Mouse (Mus musculus): ENCODE data around the gene Tmem115. TPM values are rescaled to one million over a fixed set of nuclear protein-coding genes. Genes with fewer than 3 reads are reported as not detected.

Gene Tmem115
- polyA plus RNA-seq, 1 experiment from 2014 or later, result 43.4 TPM

GRCm38 (mm10) chr9:107526198-107527026, 7.3 kb upstream of the Tmem115 start:
- Histone ChIP-seq H3K27me3 (peaks cover 45% of the 10 kb centered on the region), H3K4me2 (peak overlapping the region; percentile 51), H3K9ac (peak overlapping the region; percentile 10; the same call in 1 of the 2 replicates), H3K27ac (replicated peaks) (no peak overlapping the region), H3K4me1 (replicated peaks) (peaks cover 31% of the 10 kb centered on the region), H3K9me3 (no peaks in the 10 kb centered on the region), H3K36me3 (peaks cover 33% of the 10 kb centered on the region), H3K4me3 (peak overlapping the region; percentile 26)
- peak; percentile 28; the same call in 1 of the 2 replicates for ATAC-seq (ENCODE audit: low read depth)
- 6% methylated on average over 40 of the region's 44 CpGs for WGBS

GRCm38 (mm10) chr9:107534408-107535202, 860 bp downstream of the Tmem115 start:
- Histone ChIP-seq H3K4me1 (replicated peaks) (peaks cover 35% of the 10 kb centered on the region), H3K27ac (replicated peaks) (peak overlapping the region; percentile 77), H3K36me3 (peaks cover 29% of the 10 kb centered on the region), H3K27me3 (no peaks in the 10 kb centered on the region; the same call in 1 of the 2 replicates), H3K9ac (peak overlapping the region; percentile 91), H3K4me2 (peak overlapping the region; percentile 100), H3K9me3 (no peaks in the 10 kb centered on the region), H3K4me3 (peak overlapping the region; percentile 86)
- WGBS, result under 1% methylated on average over 40 of the region's 40 CpGs
- ATAC-seq (ENCODE audit: low read depth), result peak; percentile 17; the same call in 1 of the 2 replicates

- H3K9ac ChIP-seq, result no peak overlapping the region
- peaks cover 62% of the 10 kb centered on the region for H3K4me1 ChIP-seq (replicated peaks)
- 95% methylated on average over 7 of the region's 7 CpGs for WGBS
- H3K4me2 ChIP-seq, result no peak overlapping the region
- no peak for ATAC-seq (ENCODE audit: low read depth)
- H3K4me3 ChIP-seq, result no peak overlapping the region
- H3K27me3 ChIP-seq, result no peaks in the 10 kb centered on the region
- no peak overlapping the region for H3K27ac ChIP-seq (replicated peaks)
- no peaks in the 10 kb centered on the region for H3K9me3 ChIP-seq
- peaks cover 37% of the 10 kb centered on the region for H3K36me3 ChIP-seq
Observed at GRCm38 (mm10) chr9:107538231-107538630, 4.5 kb downstream of the Tmem115 start.

GRCm38 (mm10) chr9:107538711-107539110, 5.0 kb downstream of the Tmem115 start:
- Histone ChIP-seq H3K27ac (replicated peaks) (no peak overlapping the region), H3K4me3 (no peak overlapping the region), H3K36me3 (peaks cover 41% of the 10 kb centered on the region), H3K4me2 (no peak overlapping the region), H3K9ac (no peak overlapping the region), H3K27me3 (no peaks in the 10 kb centered on the region), H3K9me3 (no peaks in the 10 kb centered on the region), H3K4me1 (replicated peaks) (peaks cover 65% of the 10 kb centered on the region)
- WGBS, result 96% methylated on average over 3 of the region's 3 CpGs
- ATAC-seq (ENCODE audit: low read depth), result no peak

GRCm38 (mm10) chr9:107539940-107540339, 6.2 kb downstream of the Tmem115 start:
- ATAC-seq (ENCODE audit: low read depth), result no peak
- Histone ChIP-seq H3K36me3 (peaks cover 52% of the 10 kb centered on the region), H3K9me3 (no peaks in the 10 kb centered on the region), H3K9ac (no peak overlapping the region), H3K4me3 (no peak overlapping the region), H3K4me2 (no peak overlapping the region), H3K27me3 (no peaks in the 10 kb centered on the region), H3K27ac (replicated peaks) (no peak overlapping the region), H3K4me1 (replicated peaks) (peaks cover 61% of the 10 kb centered on the region)
- WGBS, result 93% methylated on average over 8 of the region's 8 CpGs

GRCm38 (mm10) chr9:107540420-107540819, 6.7 kb downstream of the Tmem115 start:
- H3K4me2 ChIP-seq, result peak overlapping the region; percentile 91
- 74% methylated on average over 4 of the region's 4 CpGs for WGBS
- no peak overlapping the region for H3K27ac ChIP-seq (replicated peaks)
- no peak for ATAC-seq (ENCODE audit: low read depth)
- H3K4me3 ChIP-seq, result 0 out of 2 replicates have a peak overlapping the region, but pooled peaks have one; percentile 65
- no peaks in the 10 kb centered on the region for H3K27me3 ChIP-seq
- H3K9me3 ChIP-seq, result no peaks in the 10 kb centered on the region
- no peak overlapping the region for H3K9ac ChIP-seq
- peaks cover 56% of the 10 kb centered on the region for H3K36me3 ChIP-seq
- peaks cover 60% of the 10 kb centered on the region for H3K4me1 ChIP-seq (replicated peaks)

- H3K4me1 ChIP-seq (replicated peaks), result peaks cover 59% of the 10 kb centered on the region
- H3K27me3 ChIP-seq, result no peaks in the 10 kb centered on the region
- H3K9ac ChIP-seq, result peak overlapping the region; percentile 82
- no peaks in the 10 kb centered on the region for H3K9me3 ChIP-seq
- ATAC-seq (ENCODE audit: low read depth), result 0 out of 2 replicates have a peak, but pooled peaks have one; percentile 1
- peaks cover 56% of the 10 kb centered on the region for H3K36me3 ChIP-seq
- H3K4me2 ChIP-seq, result peak overlapping the region; percentile 91
- peak overlapping the region; percentile 65 for H3K4me3 ChIP-seq
- 33% methylated on average over 10 of the region's 10 CpGs for WGBS
- H3K27ac ChIP-seq (replicated peaks), result no peak overlapping the region
Observed at GRCm38 (mm10) chr9:107541005-107541404, 7.3 kb downstream of the Tmem115 start.

DNA sequence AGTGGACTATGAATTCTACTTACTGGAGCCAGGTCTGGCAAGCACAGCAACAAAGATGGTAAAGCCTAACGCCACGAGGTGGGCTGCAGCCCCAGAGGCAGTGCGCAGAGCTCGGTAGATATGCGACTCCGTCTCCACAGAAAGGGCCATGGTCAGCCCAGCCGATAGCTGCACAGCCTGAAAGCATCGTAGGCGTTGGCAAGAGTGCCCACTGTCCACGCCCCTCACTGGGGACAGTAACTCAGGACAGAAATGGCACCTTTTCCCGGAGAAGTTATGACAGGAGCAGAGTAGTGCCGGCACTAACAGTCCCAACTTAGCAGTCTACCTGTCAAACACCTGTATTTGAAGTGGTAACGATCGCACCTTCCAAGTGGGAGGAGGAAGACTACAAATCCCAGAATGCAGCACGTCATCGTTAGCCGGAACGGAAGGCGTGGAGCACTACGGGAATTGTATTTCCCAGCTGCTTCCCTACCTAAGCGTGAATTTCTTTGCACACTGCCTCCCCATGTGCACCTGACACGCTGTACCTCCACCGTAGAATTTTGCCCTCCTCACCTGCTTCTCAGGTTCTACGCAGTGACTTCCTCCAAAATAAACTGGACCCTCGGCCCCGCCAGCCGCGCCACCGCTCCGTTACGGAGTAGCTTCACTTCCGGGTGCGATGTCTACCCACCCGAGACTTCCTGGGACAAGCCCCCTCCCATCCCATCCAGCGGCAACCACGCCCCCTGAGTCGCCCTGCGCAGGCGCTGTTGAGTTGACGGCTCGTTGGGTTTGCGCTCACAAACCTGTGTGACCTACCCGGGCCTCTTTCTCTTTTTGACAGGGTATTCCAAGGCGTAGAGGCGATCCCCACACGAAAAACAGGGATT, 8.0 kb downstream of the Tmem115 start, which contains the start of the genes Cyb561d2 and Nprl2:
Gene Cyb561d2, minus strand, starts transcription at position 720 of the 878 bp plus-strand sequence.
Gene Nprl2, plus strand, starts transcription at position 753 of the 878 bp plus-strand sequence.
- peak within 1 kb of the TSS; percentile 91 for H3K4me2 ChIP-seq
- peaks cover 59% of the 10 kb centered on the region for H3K4me1 ChIP-seq (replicated peaks)
- peak within 1 kb of the TSS; percentile 82 for H3K9ac ChIP-seq
- H3K36me3 ChIP-seq, result peaks cover 56% of the 10 kb centered on the region
- no peaks in the 10 kb centered on the region for H3K27me3 ChIP-seq
- ATAC-seq (ENCODE audit: low read depth), result peak; percentile 84
- H3K27ac ChIP-seq (replicated peaks), result peak within 1 kb of the TSS; percentile 64; the same call in 1 of the 2 replicates
- peak within 1 kb of the TSS; percentile 65 for H3K4me3 ChIP-seq
- H3K9me3 ChIP-seq, result no peaks in the 10 kb centered on the region
- WGBS, result 1% methylated on average over 46 of the region's 46 CpGs

- Histone ChIP-seq H3K9me3 (no peaks in the 10 kb centered on the region), H3K27ac (replicated peaks) (peak overlapping the region; percentile 61; the same call in 1 of the 2 replicates), H3K4me3 (peak overlapping the region; percentile 65), H3K4me2 (peak overlapping the region; percentile 91), H3K36me3 (peaks cover 50% of the 10 kb centered on the region), H3K9ac (peak overlapping the region; percentile 82), H3K4me1 (replicated peaks) (peaks cover 59% of the 10 kb centered on the region), H3K27me3 (no peaks in the 10 kb centered on the region)
- ATAC-seq (ENCODE audit: low read depth), result peak; percentile 16
- WGBS, result 2% methylated on average over 11 of the region's 11 CpGs
Observed at GRCm38 (mm10) chr9:107542352-107542686, 8.6 kb downstream of the Tmem115 start.

DNA sequence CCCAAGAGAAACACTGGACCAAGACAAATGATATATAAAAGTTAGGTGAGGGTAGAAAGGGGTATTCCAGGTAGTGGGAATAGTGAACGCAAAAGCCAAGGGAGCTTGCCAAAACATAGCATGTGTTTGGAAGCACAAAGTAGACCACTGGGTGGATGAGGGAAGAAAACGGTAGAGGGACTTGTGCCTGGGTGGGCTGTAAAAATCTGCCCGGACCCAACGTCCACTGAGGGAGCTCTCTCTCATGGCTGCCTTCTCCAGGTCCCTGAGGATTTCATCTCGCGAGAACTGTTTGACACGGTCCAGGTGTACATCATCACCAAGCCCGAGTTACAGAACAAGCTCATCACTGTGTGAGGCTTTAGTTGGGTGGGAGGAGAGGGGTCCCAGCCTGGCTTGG, 9.0 kb downstream of the Tmem115 start:
- ATAC-seq (ENCODE audit: low read depth), result no peak
- peak overlapping the region; percentile 65 for H3K4me3 ChIP-seq
- H3K27me3 ChIP-seq, result 0 out of 2 replicates have a peak, but pooled peaks cover 1% of the 10 kb centered on the region
- H3K36me3 ChIP-seq, result peaks cover 46% of the 10 kb centered on the region
- H3K9me3 ChIP-seq, result no peaks in the 10 kb centered on the region
- WGBS, result 52% methylated on average over 8 of the region's 8 CpGs
- peak overlapping the region; percentile 91 for H3K4me2 ChIP-seq
- H3K4me1 ChIP-seq (replicated peaks), result peaks cover 59% of the 10 kb centered on the region
- peak overlapping the region; percentile 82 for H3K9ac ChIP-seq
- H3K27ac ChIP-seq (replicated peaks), result no peak overlapping the region

DNA sequence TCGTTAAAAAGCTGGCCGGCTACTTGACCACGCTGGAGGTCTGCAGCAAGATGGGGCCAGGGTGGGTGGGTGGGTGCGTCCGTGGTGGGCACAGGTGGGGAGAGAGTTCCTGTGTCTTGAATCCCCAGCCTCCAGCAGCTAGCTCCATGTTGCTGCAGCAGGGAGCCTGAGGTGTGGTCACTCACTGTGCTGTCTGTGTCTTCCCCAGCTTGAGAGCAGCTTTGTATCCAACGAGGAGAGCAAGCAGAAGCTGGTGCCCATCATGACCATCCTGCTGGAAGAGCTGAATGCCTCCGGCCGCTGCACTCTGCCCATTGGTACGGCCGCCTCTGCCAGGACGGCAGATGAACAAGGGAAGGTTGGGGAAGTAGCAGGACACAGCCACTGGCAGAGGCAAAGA, 9.6 kb downstream of the Tmem115 start:
- Histone ChIP-seq H3K27me3 (peaks cover 7% of the 10 kb centered on the region; the same call in 1 of the 2 replicates), H3K36me3 (peaks cover 40% of the 10 kb centered on the region), H3K9ac (no peak overlapping the region), H3K9me3 (no peaks in the 10 kb centered on the region), H3K4me2 (peak overlapping the region; percentile 91; the same call in 1 of the 2 replicates), H3K27ac (replicated peaks) (no peak overlapping the region), H3K4me3 (no peak overlapping the region), H3K4me1 (replicated peaks) (peaks cover 57% of the 10 kb centered on the region)
- 90% methylated on average over 11 of the region's 11 CpGs for WGBS
- no peak for ATAC-seq (ENCODE audit: low read depth)
